Mouse (Mus musculus): ENCODE data around the gene Imp3.
"Not testable (repeated sequence)": the region's sequence is repeated elsewhere in the genome, so short reads cannot be mapped to it uniquely, and the experiment has no call there.

The Imp3 gene

DNA sequence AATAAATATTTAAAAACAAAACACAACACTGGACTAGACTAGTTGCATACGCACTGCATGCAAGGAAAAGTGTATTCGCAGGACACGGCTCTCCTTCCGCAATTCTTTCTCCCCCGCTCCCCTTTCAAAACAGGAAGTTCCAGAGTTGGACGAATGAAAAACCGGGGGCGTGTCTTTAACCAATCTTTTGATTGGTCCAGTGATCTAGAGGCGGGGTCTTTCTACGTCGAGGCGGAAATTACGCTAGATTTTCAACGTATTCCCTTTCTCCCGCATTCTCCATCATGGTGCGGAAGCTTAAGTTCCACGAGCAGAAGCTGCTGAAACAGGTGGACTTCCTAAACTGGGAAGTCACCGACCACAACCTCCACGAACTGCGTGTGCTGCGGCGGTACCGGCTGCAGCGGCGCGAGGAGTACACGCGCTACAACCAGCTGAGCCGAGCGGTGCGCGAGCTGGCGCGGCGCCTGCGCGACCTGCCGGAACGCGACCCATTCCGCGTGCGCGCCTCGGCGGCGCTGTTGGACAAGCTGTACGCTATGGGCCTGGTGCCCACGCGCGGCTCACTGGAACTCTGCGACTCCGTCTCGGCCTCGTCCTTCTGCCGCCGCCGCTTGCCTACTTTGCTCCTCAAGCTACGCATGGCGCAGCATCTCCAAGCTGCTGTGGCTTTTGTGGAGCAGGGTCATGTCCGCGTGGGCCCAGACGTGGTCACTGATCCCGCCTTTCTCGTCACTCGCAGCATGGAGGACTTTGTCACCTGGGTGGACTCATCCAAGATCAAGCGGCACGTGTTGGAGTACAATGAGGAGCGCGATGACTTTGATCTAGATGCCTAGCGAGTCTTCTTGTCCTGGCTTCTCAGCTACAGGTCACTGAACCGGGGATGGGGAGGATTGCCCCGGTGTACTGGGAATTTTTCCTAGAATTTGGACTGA lies at the start of gene Imp3:
Gene Imp3, plus strand, starts transcription at position 253 of the 938 bp plus-strand sequence.
- DNase-seq (ENCODE audit: low spot score) = peak; percentile 100

DNA sequence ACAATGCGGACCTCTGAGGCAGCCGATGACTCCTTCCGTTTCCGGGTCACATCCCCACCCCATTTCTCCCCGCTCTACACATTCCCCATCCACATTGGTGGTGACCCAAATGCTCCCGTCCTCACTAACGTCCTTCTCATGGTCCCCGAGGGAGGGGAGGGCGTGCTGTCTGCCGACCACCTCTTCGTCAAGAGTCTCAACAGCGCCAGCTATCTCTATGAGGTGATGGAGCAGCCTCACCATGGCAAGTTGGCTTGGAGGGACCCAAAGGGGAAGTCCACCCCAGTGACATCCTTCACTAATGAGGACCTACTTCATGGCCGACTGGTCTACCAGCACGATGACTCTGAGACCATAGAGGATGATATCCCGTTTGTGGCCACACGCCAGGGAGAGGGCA lies 49.7 kb upstream of the Imp3 start:
- no peak for DNase-seq (ENCODE audit: low spot score)

DNA sequence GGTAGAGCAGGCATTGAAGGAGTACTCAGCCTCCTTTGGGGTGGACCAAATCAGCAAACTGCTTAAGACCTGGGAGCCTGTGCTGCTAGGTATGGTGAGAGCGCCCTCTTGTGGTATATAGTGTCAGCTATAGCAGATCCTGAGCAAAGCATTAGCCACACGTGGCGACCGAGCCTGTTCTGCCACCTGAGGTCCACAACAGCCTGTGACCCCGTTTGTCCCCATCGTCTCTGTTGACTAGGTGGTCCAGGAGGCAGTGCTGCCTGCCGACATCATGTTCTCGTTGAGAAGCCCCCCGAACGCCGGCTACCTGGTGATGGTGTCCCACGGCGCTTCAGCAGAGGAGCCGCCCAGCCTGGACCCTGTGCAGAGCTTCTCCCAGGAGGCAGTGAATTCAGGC lies 47.5 kb upstream of the Imp3 start:
- DNase-seq (ENCODE audit: low spot score) = peak; percentile 95

DNA sequence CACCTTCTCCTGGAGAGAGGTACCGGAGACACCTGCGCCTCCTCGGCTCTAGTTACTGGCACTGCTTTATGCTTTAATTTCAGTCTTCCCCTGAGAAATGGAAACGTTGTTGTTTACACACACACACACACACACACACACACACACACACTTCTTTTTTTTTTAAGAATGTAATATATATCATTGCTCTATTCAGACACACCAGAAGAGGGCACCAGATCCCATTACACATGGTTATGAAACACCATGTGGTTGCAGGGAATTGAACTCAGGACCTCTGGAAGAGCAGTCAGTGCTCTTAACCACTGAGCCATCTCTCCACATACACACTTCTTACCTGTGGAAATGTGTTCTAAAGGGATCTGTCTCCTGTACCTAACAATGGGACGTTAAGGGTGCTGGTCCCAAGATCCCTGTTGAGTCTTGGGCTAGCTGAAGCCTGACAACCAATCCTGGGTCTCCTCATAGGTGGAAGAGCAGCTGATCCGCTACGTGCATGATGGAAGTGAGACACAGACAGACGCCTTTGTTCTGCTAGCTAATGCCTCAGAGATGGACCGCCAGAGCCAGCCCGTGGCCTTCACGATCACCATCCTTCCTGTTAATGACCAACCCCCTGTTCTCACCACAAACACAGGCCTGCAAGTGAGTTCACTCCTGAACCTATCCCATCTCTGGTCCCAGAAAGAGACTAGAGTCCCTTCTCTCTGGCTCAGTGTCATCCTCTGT lies 46.6 kb upstream of the Imp3 start:
- no peak for DNase-seq (ENCODE audit: low spot score)

DNA sequence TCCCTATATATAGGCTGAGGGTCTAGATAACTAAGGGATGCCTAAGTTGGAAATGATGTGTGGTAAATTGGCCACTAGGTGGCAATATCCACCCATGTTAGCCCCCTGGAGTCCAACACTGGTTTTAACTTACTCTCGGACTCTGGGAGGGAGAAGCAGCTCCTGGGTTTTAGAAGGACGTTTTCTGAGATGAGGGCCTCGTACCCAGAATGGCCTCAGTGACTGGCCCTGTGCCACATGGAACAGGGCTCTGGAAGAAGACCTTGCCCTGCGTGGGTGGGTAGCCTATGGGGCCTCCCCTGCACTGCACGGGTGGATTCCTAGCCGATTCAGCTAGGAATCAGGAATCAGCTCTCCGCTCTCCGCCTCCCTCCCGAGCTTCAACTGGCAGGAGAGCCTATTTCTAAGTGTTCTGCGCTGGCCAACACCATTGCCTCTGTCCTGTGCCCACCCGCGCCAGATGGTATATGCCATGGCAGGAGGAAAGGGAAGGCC lies 45.7 kb upstream of the Imp3 start:
- peak; percentile 95 for DNase-seq (ENCODE audit: low spot score)

DNA sequence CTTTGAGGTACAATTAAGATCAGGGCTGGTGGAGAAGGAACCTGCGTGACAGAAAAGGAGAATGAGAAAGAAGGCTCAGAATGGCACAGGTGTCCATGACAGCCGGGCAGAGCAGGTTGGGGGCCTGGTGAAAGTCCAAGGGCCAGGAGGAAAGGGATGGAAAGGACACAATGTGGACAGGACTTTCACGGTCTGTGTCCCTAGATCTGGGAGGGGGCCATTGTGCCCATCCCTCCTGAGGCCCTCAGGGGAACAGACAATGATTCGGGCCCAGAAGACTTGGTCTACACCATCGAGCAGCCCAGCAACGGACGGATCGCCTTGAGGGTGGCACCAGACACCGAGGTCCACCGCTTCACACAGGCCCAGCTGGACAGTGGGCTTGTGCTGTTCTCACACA lies 45.2 kb upstream of the Imp3 start:
- DNase-seq (ENCODE audit: low spot score) = no peak

DNA sequence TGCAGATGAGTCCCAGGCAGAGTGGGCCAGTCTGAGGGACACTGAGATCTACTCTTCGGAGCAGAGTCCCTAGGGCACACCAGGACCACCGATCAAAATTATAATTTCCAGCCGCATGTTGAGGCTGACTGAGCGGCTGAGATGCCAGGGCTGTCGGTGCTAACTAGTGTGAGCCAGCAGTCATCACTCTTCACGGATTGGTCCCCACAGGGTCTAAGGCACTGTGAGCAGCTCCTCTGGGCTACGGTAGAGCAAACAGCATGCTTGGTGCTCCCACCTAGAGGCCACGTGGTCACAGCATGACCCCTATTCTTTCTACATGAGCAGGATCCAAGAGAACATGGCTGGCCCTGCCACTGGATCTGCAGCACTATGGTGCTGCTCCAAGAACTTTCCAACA lies 44.0 kb upstream of the Imp3 start:
- DNase-seq (ENCODE audit: low spot score) = no peak

DNA sequence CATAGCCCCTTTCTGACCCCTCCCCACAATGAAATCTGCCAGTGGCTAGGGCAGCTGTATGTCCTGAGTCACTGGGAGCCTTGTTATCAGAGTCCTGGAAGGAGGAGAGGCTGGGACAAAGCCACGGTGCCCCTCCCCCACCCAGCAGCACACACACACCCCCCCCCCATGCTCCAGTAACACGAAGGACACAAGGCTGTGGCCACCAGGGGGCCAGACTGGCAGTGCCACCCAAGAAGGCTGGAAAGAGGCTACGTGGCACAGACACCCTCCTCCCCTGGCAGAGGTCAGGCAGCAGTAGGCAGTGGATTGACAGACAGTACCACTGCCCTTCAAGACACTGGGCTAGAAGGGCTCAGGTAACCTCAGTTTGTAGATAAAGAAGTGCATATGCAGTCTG lies 43.3 kb upstream of the Imp3 start:
- peak; percentile 30 for DNase-seq (ENCODE audit: low spot score)

DNA sequence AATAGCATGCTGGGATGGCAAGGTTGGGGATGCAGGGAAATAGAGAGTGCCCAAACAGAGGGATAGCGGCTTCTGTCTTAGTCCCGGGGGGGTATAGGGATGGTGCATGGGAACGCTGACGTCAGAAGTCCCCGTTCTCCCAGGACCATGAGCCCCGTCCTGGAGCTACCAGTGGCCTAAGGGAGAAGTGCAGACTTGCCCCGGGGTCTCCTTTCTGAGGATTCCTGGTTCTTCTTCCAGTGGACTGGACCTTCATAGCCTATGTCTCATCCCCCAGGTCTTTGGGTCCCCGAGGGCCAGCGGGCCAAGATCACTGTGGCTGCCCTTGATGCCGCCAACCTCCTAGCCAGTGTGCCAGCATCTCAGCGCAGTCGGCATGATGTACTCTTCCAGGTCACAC lies 40.5 kb upstream of the Imp3 start:
- no peak for DNase-seq (ENCODE audit: low spot score)

DNA sequence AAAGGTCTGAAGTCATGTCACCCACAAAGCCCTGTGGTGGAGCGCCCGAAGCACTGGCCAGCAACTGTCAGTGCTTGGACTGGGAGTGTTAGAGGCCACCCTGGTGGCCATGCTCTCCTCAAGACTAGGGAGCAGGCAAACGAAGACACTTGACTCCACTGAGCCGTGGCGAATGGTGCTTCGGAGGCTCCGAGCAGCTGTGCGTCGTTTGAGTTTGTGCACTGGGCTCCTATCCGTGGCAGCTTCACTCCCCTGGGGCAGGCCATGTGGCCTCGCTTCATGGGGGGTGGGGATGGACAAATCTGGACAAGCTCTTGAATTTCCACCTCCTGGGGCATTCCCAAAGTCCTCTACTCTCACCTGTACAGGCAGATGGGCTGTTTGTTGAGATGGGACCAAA lies 37.9 kb upstream of the Imp3 start:
- no peak for DNase-seq (ENCODE audit: low spot score)

DNA sequence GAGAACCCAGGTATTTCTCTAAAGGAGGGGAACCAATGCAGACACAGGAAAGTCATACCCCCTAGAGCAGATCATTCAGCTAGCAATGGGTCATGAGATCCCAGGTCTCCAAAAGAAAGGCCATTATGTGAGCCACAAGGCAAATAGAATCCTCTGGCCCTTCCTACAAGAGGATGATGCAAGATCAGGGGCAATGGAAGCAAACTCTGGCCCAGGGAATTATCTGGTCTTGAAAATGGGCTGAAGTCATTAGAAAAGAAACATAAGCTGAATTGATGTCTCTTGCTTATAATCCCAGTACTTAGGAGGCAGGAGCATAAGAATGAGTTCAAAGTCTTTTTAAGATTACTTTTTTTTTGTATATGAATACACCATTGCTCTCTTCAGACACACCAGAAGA lies 37.2 kb upstream of the Imp3 start:
- DNase-seq (ENCODE audit: low spot score) = no peak

DNA sequence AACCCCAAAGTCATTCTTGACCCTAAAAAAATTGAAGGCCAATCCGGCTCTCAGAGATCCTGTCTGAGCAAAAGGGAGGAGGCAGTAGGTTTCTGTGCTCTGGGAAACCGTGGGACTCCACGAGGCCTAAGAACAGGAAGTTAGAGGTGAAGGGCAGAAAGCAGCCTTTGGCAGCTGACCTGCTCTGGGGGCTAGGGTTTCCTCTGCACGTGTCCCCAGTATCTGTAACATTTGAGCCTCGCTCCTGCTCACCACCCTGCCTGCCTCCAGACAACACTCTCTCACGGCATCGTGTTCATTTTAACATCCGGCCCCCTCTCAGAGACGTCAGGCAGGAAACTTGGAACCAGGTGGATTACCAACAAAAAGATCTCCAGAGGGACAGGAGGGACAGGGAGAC lies 36.7 kb upstream of the Imp3 start:
- DNase-seq (ENCODE audit: low spot score) = no peak

DNA sequence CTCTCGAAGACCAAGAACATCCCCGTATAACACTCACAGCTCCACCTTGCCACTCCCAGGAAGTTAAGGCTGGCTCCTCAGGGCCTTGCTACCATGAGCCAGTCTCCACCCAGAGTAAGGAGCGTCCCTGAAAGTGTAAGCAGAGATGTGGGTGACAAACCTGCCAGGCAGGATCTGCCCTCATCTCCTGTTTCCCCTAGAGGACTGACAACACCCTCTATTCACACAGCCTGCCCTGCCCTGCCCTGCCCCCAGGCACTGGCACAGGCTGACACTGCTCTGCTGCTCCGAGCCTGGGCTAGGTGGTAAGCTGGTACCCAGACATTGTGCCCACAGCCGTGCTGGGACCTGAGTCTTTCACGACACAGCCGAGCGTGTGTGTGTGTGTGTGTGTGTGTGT lies 36.1 kb upstream of the Imp3 start:
- DNase-seq (ENCODE audit: low spot score) = no peak

DNA sequence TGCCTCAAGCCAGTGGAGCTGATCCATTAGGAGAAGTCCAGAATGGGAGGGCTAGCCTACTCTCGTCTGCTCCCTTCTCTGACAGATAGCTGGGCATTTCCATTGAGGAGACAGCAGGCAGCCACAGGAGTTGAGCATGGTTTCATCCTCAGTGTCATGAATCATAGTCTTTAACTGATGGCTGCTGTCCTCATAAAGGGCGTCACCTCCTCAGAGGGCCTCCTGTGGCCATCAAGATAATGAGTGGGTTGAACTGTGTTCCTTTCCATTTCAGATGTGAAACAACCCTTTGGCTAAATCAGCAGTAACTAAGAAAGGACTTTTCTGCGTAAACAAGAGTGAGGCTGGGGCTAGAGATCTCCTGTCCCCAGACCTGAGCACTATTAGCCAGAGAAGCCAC lies 33.6 kb upstream of the Imp3 start:
- no peak for DNase-seq (ENCODE audit: low spot score)

DNA sequence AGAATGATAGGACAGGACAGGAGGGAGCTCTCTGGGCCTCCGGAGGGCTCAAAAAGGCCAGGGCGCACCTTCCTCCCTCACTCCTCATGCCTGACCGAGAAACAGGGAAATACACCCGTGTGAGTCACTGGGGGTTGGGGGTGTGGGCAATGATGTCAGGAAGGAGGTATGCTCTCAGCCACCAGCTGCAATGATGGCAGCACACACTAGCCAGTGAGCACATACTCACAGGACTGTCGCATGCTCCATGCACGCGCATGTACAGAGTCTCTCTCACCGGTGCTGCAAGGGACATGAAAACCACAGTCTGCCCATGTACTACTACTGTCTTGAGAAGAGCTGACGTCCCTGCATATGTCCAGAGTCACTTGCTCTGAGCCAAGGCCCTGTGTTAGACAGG lies 29.7 kb upstream of the Imp3 start:
- DNase-seq (ENCODE audit: low spot score) = no peak

DNA sequence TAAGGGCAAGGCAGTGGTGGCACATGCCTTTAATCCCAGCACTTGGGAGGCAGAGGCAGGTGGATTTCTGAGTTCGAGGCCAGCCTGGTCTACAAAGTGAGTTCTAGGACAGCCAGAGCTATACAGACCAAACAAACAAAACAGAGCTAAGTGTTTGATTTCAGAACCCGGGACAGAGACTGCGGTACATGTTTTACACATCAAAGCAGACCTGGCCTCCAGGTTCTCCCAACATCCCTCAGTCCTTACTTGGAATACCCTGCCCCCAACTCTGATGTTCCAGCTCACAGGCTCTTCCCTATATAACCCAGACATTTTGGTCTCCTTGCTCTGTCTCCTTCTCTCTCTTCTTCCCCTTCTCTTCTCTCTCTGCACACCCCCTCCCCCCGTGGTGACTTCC lies 27.3 kb upstream of the Imp3 start:
- DNase-seq (ENCODE audit: low spot score) = not testable (repeated sequence)

DNA sequence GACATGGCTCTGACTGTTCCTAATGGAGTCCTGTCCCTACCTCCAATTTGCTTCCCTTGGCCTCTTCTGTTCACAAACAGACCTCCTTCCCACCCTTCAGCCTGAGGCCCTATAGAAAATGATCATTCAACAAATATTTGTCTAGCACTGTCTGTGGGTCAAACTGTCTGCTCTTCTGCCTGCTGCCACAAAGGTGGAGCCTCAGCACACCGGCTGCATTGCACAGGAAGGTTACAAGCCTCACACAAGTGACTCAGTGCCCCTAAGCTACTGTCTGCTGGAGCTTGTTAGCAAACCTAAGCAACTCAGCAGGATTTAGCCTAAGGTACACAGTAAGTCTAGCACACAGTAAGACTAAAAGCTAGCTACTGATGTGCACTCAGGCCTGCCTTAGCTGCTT lies 26.3 kb upstream of the Imp3 start:
- DNase-seq (ENCODE audit: low spot score) = no peak

DNA sequence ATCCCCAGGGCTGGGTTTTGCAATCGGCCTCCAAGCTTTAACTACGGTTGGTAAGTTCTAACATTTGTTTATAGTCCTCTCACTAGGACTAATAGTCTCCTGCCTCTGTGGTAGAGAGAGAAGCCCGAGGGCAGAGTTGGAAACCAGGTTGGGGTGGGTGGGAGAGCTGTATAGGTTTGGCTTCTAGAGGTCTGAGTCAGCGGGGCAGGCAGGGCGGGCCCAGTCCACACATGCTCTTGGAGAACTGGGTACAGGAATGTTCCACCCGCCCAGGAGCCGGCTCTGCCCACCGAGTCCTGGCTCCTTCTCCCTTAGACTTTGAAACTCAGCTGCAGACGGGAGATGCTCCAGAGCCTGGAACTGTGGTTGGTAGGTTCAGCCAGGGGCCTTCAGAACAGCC lies 23.3 kb upstream of the Imp3 start:
- DNase-seq (ENCODE audit: low spot score) = no peak

DNA sequence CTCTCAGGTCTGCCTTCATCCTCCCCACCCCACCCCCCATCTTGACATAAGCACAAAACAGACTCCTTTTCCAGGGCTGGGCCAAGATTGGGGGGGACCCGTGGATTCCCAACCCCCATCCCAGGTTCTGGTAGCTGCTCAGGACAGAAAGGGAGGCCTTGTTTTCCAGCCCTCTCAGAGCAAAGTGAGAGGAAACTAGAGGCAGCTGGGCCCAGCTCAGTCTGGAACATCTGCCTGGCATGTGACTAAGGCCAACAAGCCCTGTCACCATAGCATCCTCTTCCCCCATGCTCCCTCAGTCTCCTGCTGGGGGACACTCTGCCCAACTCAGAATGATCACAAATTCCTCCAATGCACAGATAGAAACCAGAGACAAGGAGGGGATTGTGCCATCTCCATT lies 22.2 kb upstream of the Imp3 start:
- no peak for DNase-seq (ENCODE audit: low spot score)

DNA sequence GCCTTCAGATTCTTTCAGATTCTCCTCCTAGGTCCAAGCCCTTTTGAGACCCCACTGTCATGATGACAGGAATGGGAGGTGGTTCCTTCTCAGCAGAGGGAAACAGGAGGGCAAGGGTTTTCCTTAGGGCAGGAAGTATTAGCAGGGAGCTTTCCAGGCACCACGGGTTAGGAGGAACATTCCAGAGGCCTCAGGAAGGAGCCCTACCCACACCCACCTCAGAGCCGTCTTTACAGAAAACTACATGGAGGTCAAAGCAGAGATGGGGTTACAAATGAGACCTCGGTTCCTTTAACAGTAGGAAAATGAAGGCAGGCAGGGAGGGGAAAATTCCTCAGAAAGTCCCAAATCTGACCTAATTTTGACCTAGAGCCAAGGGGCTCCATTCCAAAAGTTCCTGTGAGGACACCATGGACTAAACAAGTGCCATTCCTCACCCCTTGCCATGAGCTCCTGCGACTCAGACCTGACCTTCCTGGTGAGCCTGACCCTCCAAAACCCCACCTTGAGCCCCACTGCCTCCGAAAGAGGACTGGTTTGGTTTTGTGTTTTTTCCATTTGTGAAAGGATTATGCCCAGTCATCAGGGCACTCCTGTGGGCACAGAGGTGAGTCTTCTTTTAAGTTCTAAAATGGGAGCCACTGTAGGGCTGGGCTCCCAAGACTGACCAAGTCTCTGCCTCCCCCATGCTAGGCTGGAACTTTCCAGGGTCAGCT lies 21.4 kb upstream of the Imp3 start:
- DNase-seq (ENCODE audit: low spot score) = no peak

DNA sequence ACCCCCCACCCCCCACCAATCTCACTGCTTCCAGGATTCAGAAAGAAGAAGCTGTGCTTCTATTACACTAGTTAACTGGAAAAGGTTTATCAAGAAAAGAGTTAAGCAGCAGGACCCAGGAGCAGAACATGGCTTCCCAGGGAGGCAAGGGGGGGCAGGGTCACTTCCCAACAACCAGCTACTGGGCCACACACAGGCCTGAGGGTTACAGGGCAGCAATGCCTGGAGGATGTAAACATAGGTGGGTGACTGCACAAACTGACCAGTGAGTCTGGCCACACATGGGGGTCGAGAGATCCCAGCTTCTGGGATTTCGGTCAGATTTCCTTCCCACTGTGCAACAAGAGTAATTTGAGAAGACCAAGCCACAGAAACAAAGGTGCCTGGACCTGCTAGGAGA lies 20.1 kb upstream of the Imp3 start:
- DNase-seq (ENCODE audit: low spot score) = no peak

DNA sequence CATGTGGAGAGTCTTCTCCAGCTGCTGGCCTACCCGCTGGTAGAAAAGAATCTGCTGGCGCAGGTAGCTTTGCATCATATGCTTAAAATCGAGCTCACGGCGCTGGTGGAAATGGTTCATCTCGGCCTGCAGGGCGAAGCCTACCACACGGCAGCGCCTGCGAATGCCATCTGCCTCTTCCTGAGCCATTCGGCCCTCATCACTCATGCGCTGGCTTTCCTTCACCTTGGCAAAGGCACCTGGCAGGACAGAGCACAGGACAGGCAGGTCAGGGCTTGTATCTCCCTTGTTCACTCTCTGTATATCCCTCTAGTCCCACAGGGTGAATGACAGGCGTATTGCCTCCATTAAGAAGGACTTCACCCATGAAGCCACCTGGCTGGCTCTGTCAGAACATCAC lies 18.8 kb upstream of the Imp3 start:
- DNase-seq (ENCODE audit: low spot score) = no peak

DNA sequence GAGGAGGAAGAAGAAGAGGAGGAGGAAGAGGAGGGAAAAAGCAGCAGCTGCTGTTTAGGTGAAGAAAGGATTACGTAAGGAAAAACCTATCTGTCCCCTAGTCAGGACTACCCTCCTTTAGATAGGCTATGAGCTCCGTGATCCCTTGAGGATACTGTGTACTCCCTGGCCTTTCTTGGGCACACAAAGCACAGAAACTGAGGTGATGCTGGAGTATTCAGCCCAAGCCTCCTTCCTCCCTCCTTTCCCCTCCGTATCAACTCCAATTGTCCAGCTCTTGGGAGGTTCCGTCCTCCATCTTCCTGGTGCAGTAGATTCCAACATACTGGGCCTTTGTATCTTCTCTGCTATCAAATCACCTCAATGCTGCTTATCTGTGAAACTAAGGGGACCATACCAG lies 14.5 kb upstream of the Imp3 start:
- no peak for DNase-seq (ENCODE audit: low spot score)

All from embryo, embryonic 10.5 days (tissue).